18 mouse cellular contexts compared by ENCODE assay signal in the genomic region with DNA sequence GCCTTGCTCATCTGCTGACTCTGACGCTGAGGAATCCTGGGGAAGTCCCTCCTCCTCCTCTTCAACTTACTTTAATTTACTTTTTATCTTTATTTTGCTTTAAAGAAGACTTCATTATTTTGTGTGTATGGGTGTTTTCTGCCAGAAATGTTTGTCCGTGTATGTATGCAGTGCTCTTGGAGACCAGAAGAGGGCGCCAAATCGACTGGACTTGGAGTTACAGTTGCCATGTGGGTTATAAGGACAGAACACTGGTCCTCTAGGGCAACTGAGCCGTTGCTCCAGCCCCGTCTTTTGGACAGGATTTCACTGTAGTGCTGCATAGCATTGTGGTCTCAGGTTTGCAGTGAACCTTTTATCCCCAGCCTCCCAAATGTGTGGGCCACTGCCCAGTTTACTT. TPM values are rescaled to one million over a fixed set of nuclear protein-coding genes. Genes with fewer than 3 reads are reported as not detected.
A peak's percentile ranks its signal among the peaks of the same experiment; 100 is the strongest.
DNase-seq lines count a peak whose midpoint lies in the region; ATAC-seq and TF ChIP-seq lines count a peak whose summit lies in the region.
"Had no signal": no experiment of that assay in that cellular context is flagged by ENCODE, and none has a peak within 500 bp of the region (broad histone marks: within the 10 kb centered on the region; RNA-seq: fewer than 3 reads in every experiment).

No protein-coding gene starts in this region.

- no peak for TF ChIP-seq POLR2A in heart, adult 2 months (IDR thresholded peaks at IDR 0.05; ENCODE audit: insufficient read depth, low read depth, low read length)
- no peak for TF ChIP-seq POLR2A in ES-Bruce4 (IDR thresholded peaks at IDR 0.05; ENCODE audit: insufficient read depth, low read length)
- no peak for TF ChIP-seq POLR2A in brain, embryonic 14.5 days (IDR thresholded peaks at IDR 0.05; ENCODE audit: borderline replicate concordance, extremely low read depth, insufficient read depth, insufficient read length, poor library complexity, severe bottlenecking)

- no peak overlapping the region for H3K27ac ChIP-seq in heart, adult 2 months
- no peak overlapping the region for H3K27ac ChIP-seq in liver, embryonic 14.5 days
- H3K27ac ChIP-seq in ES-Bruce4 (ENCODE audit: insufficient read depth, low read length) = no peak overlapping the region
- H3K27ac ChIP-seq in midbrain, embryonic 16.5 days (ENCODE audit: low read length) = no peak overlapping the region
- H3K27ac ChIP-seq: forebrain, embryonic 13.5 days; heart, embryonic 15.5 days; neural tube, embryonic 13.5 days had no signal

- H3K9me3 ChIP-seq in liver, embryonic 14.5 days (ENCODE audit: control insufficient read depth, low read length) = no peaks in the 10 kb centered on the region
- no peaks in the 10 kb centered on the region for H3K9me3 ChIP-seq in ES-Bruce4 (replicated peaks; ENCODE audit: control insufficient read depth, insufficient read depth, low read length, poor library complexity, severe bottlenecking)
- H3K9me3 ChIP-seq in midbrain, embryonic 16.5 days (replicated peaks; ENCODE audit: control insufficient read depth, low read length, poor library complexity, severe bottlenecking) = 0 out of 2 replicates have a peak, but pooled peaks cover 3% of the 10 kb centered on the region

- no peak overlapping the region for H3K9ac ChIP-seq in heart, adult 2 months (ENCODE audit: low read depth, low read length)
- H3K9ac ChIP-seq in liver, embryonic 14.5 days (replicated peaks) = no peak overlapping the region
- H3K9ac ChIP-seq in ES-Bruce4 (ENCODE audit: low read depth, poor library complexity, severe bottlenecking) = no peak overlapping the region
- H3K9ac ChIP-seq in midbrain, embryonic 16.5 days (ENCODE audit: low read depth, low read length) = no peak overlapping the region
- H3K9ac ChIP-seq: forebrain, embryonic 13.5 days; heart, embryonic 15.5 days; neural tube, embryonic 13.5 days had no signal

- peak; percentile 32; the same call in 1 of the 2 replicates for TF ChIP-seq CTCF in heart, adult 2 months (IDR thresholded peaks at IDR 0.05)
- peak; percentile 65 for TF ChIP-seq CTCF in liver, embryonic 14.5 days (IDR thresholded peaks at IDR 0.05; ENCODE audit: low read depth)
- peak; percentile 23 for TF ChIP-seq CTCF in ES-Bruce4 (IDR thresholded peaks at IDR 0.05; ENCODE audit: low read depth, low read length)
- TF ChIP-seq CTCF in brain, embryonic 14.5 days (IDR thresholded peaks at IDR 0.05; ENCODE audit: borderline replicate concordance, extremely low read depth, insufficient read depth, insufficient read length) = peak; percentile 19; the same call in 1 of the 2 replicates

- no peaks in the 10 kb centered on the region for H3K79me2 ChIP-seq in heart, adult 2 months (replicated peaks; ENCODE audit: control insufficient read depth, insufficient read depth, low read length)

- no peaks in the 10 kb centered on the region for H3K36me3 ChIP-seq in heart, adult 2 months (ENCODE audit: control insufficient read depth, insufficient read depth, low read length)
- H3K36me3 ChIP-seq in liver, embryonic 14.5 days (replicated peaks; ENCODE audit: control insufficient read depth, insufficient read depth, low read depth) = no peaks in the 10 kb centered on the region
- H3K36me3 ChIP-seq in ES-Bruce4 (ENCODE audit: control insufficient read depth, insufficient read depth, low read length, poor library complexity, severe bottlenecking) = no peaks in the 10 kb centered on the region
- H3K36me3 ChIP-seq in midbrain, embryonic 16.5 days (ENCODE audit: control insufficient read depth, insufficient read depth, low read length) = no peaks in the 10 kb centered on the region
- H3K36me3 ChIP-seq: heart, embryonic 15.5 days; neural tube, embryonic 13.5 days had no signal

- H3K4me1 ChIP-seq in heart, adult 2 months (ENCODE audit: control insufficient read depth, insufficient read depth, low read length) = no peaks in the 10 kb centered on the region; the same call in none of the 2 replicates
- no peaks in the 10 kb centered on the region for H3K4me1 ChIP-seq in liver, embryonic 14.5 days (replicated peaks; ENCODE audit: control insufficient read depth in 2 of 2, insufficient read depth in 2 of 2, low read length in 1 of 2)
- no peaks in the 10 kb centered on the region for H3K4me1 ChIP-seq in ES-Bruce4 (ENCODE audit: control insufficient read depth, insufficient read depth, low read length)
- H3K4me1 ChIP-seq in midbrain, embryonic 16.5 days (ENCODE audit: control insufficient read depth, insufficient read depth, low read length) = no peaks in the 10 kb centered on the region
- H3K4me1 ChIP-seq: neural tube, embryonic 13.5 days had no signal

- WGBS in heart, adult 2 months = 73% methylated on average over 6 of the region's 6 CpGs
- 61% methylated on average over 6 of the region's 6 CpGs for WGBS in liver, embryonic 14.5 days (ENCODE audit: insufficient replicate concordance)
- WGBS in midbrain, embryonic 16.5 days = 73% methylated on average over 6 of the region's 6 CpGs

- no peak overlapping the region for H3K4me3 ChIP-seq in heart, adult 2 months
- no peak overlapping the region for H3K4me3 ChIP-seq in liver, embryonic 14.5 days (ENCODE audit: insufficient read depth in 1 of 2, low read depth in 2 of 2, low read length in 2 of 2)
- no peak overlapping the region for H3K4me3 ChIP-seq in ES-Bruce4 (ENCODE audit: low read depth, low read length)
- H3K4me3 ChIP-seq in midbrain, embryonic 16.5 days (ENCODE audit: low read depth, low read length) = no peak overlapping the region
- H3K4me3 ChIP-seq: forebrain, embryonic 13.5 days; heart, embryonic 15.5 days; neural tube, embryonic 13.5 days had no signal

- TF ChIP-seq EP300 in heart, adult 2 months (IDR thresholded peaks at IDR 0.05; ENCODE audit: insufficient read depth, low read depth, low read length) = no peak
- TF ChIP-seq EP300 in liver, embryonic 14.5 days (IDR thresholded peaks at IDR 0.05; ENCODE audit: low read depth) = no peak
- TF ChIP-seq EP300 in ES-Bruce4 (IDR thresholded peaks at IDR 0.05; ENCODE audit: insufficient read depth, low read depth, low read length) = no peak

- H3K27me3 ChIP-seq in heart, adult 2 months (ENCODE audit: control insufficient read depth, insufficient read depth, low read length) = no peaks in the 10 kb centered on the region
- H3K27me3 ChIP-seq in liver, embryonic 14.5 days (ENCODE audit: control insufficient read depth, insufficient read depth, low read length) = no peaks in the 10 kb centered on the region
- H3K27me3 ChIP-seq in ES-Bruce4 (ENCODE audit: control insufficient read depth, insufficient read depth, low read length, poor library complexity, severe bottlenecking) = no peaks in the 10 kb centered on the region
- H3K27me3 ChIP-seq in midbrain, embryonic 16.5 days (ENCODE audit: control insufficient read depth, insufficient read depth, low read depth, low read length) = no peaks in the 10 kb centered on the region
- H3K27me3 ChIP-seq: forebrain, embryonic 13.5 days; heart, embryonic 15.5 days; neural tube, embryonic 13.5 days had no signal

- intact Hi-C loops in heart, adult 2 months (cut with DNase I) = no loop called here

- no peak for ATAC-seq in liver, embryonic 14.5 days (ENCODE audit: insufficient read depth)
- no peak for ATAC-seq in midbrain, embryonic 16.5 days
- ATAC-seq: forebrain, embryonic 13.5 days had no signal

- DNase-seq in heart, adult 2 months = no peak
- no peak for DNase-seq in heart, adult 8-10 months (ENCODE audit: low spot score)
- no peak for DNase-seq in liver, embryonic 14.5 days (ENCODE audit: low read depth in 3 of 3, low spot score in 3 of 3)
- no peak for DNase-seq in liver
- DNase-seq in brain, embryonic 14.5 days (ENCODE audit: low read depth) = no peak
- DNase-seq in retina, postnatal 1 day = no peak
- DNase-seq: adrenal gland, adult 8-10 months; cerebellum, adult 11 months; cerebellum, postnatal 14 days; embryo, embryonic 11 days; kidney, postnatal 14 days; lung, postnatal 10 days; thymus, adult 2 months had no signal

- no peak overlapping the region for H3K4me2 ChIP-seq in liver, embryonic 14.5 days (ENCODE audit: low read depth)
- H3K4me2 ChIP-seq in midbrain, embryonic 16.5 days (ENCODE audit: low read length) = no peak overlapping the region
- H3K4me2 ChIP-seq: forebrain, embryonic 13.5 days; heart, embryonic 15.5 days; neural tube, embryonic 13.5 days had no signal

RNA-seq across cellular contexts. Expression of a gene that starts 45.7 kb away (rescaled TPM):
- 10 to 100 TPM; 53.5 to 62.8 TPM for total RNA-seq in heart, adult 2 months (2021)
- 24.6 and 47.2 TPM in 2 replicates for polyA plus RNA-seq in heart, adult 2 months (2012; rRNA removed)
- total RNA-seq in heart, adult 8-10 months (2022) = 10 to 100 TPM; 59.9 to 68.8 (median 65.7) TPM
- 5.2 and 7.5 TPM in 2 replicates for polyA plus RNA-seq in liver, embryonic 14.5 days (2012; rRNA removed)
- 9.9 and 11.1 TPM in 2 replicates for polyA plus RNA-seq in liver, embryonic 14.5 days (2014; fragmentation: Nextera tagmentation; extraction: Ambion mirVana)
- 22.1 and 23.5 TPM in 2 replicates for polyA plus RNA-seq in ES-Bruce4 (2011; ENCODE audit: insufficient read depth, insufficient read length, low read depth, missing spikeins)
- 31.1 and 44.4 TPM in 2 replicates for polyA plus RNA-seq in brain, embryonic 14.5 days (2012; rRNA removed)
- 34.4 and 34.5 TPM in 2 replicates for polyA plus RNA-seq in midbrain, embryonic 16.5 days (2015; fragmentation: Nextera tagmentation; extraction: Ambion mirVana)
